Mouse (Mus musculus) ES-E14 (cell line): ENCODE measurements around the gene Col7a1.

Experiments used
- CHD2 ChIP-seq: IDR thresholded peaks from 2 replicates; pipeline ENCODE4 v1.6.1; 2014; ENCODE audit warnings: mild to moderate bottlenecking, low read depth, low read length, inconsistent platforms
- HCFC1 ChIP-seq: IDR thresholded peaks from 2 replicates; pipeline ENCODE4 v1.6.1; 2012; ENCODE audit warnings: low read length, inconsistent platforms, borderline replicate concordance; ENCODE audit not compliant: insufficient read depth
- MAFK ChIP-seq: IDR thresholded peaks from 2 replicates; pipeline ENCODE4 v1.6.1; 2014; ENCODE audit warnings: mild to moderate bottlenecking, low read depth, low read length, inconsistent platforms; ENCODE audit not compliant: insufficient read depth
- ZC3H11A ChIP-seq: IDR thresholded peaks from 2 replicates; pipeline ENCODE4 v1.6.1; 2012; ENCODE audit warnings: low read depth, mild to moderate bottlenecking, inconsistent platforms, low read length, borderline replicate concordance
- ZNF384 ChIP-seq: IDR thresholded peaks from 2 replicates; pipeline ENCODE4 v1.6.1; 2012; ENCODE audit warnings: low read depth, low read length, inconsistent platforms

- TF ChIP-seq ZNF384, result no peak
- TF ChIP-seq ZC3H11A, result no peak
- TF ChIP-seq CHD2, result no peak
- TF ChIP-seq HCFC1, result no peak
- TF ChIP-seq MAFK, result no peak
Observed at GRCm38 (mm10) chr9:109031686-109032085, 78.3 kb downstream of the Col7a1 start.
